ENCODE assay signal across 8 mouse cellular contexts in genomic region chr9:62435613-62436318, GRCm38 (mm10).
DNase-seq lines count a peak whose midpoint lies in the region; ATAC-seq and TF ChIP-seq lines count a peak whose summit lies in the region.

No protein-coding gene starts in this region.

- no peaks in the 10 kb centered on the region for H3K27me3 ChIP-seq in hindbrain, embryonic 14.5 days (ENCODE audit: control insufficient read depth, insufficient read depth, low read length)
- no peaks in the 10 kb centered on the region for H3K27me3 ChIP-seq in limb, embryonic 14.5 days (ENCODE audit: control insufficient read depth, insufficient read depth, low read length)
- no peaks in the 10 kb centered on the region for H3K27me3 ChIP-seq in midbrain, embryonic 14.5 days (ENCODE audit: control insufficient read depth, insufficient read depth, low read length)

- H3K36me3 ChIP-seq in hindbrain, embryonic 14.5 days (replicated peaks; ENCODE audit: control insufficient read depth, insufficient read depth): peaks cover 11% of the 10 kb centered on the region
- H3K36me3 ChIP-seq in limb, embryonic 14.5 days (ENCODE audit: control insufficient read depth, insufficient read depth, low read length): 0 out of 2 replicates have a peak, but pooled peaks cover 3% of the 10 kb centered on the region
- peaks cover 8% of the 10 kb centered on the region for H3K36me3 ChIP-seq in midbrain, embryonic 14.5 days (ENCODE audit: control insufficient read depth, insufficient read depth, low read length)

- peak; percentile 49 to 53 for DNase-seq in cerebellum, postnatal 25 days
- DNase-seq in cerebellum, adult 8-10 months: no peak
- peak; percentile 44 for DNase-seq in gastrocnemius, postnatal 10 days
- peak; percentile 55 for DNase-seq in hindbrain, embryonic 14.5 days (ENCODE audit: low spot score)
- DNase-seq in limb, embryonic 14.5 days (ENCODE audit: low spot score): peak; percentile 90
- peak; percentile 79 for DNase-seq in midbrain, embryonic 14.5 days

- H3K9me3 ChIP-seq in hindbrain, embryonic 14.5 days (ENCODE audit: control insufficient read depth, low read length): no peaks in the 10 kb centered on the region
- H3K9me3 ChIP-seq in limb, embryonic 14.5 days (ENCODE audit: control insufficient read depth, low read length): no peaks in the 10 kb centered on the region
- no peaks in the 10 kb centered on the region for H3K9me3 ChIP-seq in midbrain, embryonic 14.5 days (ENCODE audit: control insufficient read depth, low read length)

- peak overlapping the region; percentile 11; the same call in 1 of the 2 replicates for H3K4me3 ChIP-seq in brown adipose tissue, adult 24 weeks (ENCODE audit: insufficient read depth, low read depth, low read length)
- no peak overlapping the region for H3K4me3 ChIP-seq in hindbrain, embryonic 14.5 days (replicated peaks; ENCODE audit: low read length)
- no peak overlapping the region for H3K4me3 ChIP-seq in limb, embryonic 14.5 days (replicated peaks; ENCODE audit: low read length)
- no peak overlapping the region for H3K4me3 ChIP-seq in midbrain, embryonic 14.5 days (replicated peaks; ENCODE audit: low read depth, low read length)

- H3K4me1 ChIP-seq in brown adipose tissue, adult 24 weeks (ENCODE audit: control insufficient read depth, insufficient read depth, insufficient read length, low read length): peaks cover 25% of the 10 kb centered on the region
- H3K4me1 ChIP-seq in hindbrain, embryonic 14.5 days (replicated peaks; ENCODE audit: control insufficient read depth, insufficient read depth, low read length): peaks cover 22% of the 10 kb centered on the region
- H3K4me1 ChIP-seq in limb, embryonic 14.5 days (ENCODE audit: control insufficient read depth, insufficient read depth, low read length): peaks cover 20% of the 10 kb centered on the region
- H3K4me1 ChIP-seq in midbrain, embryonic 14.5 days (ENCODE audit: control insufficient read depth, insufficient read depth, low read length): peaks cover 19% of the 10 kb centered on the region

- TF ChIP-seq POLR2A in limb, embryonic 14.5 days (IDR thresholded peaks at IDR 0.05; ENCODE audit: borderline replicate concordance, extremely low read depth, insufficient read depth, insufficient read length): no peak

- 10% methylated on average over 12 of the region's 12 CpGs for WGBS in hindbrain, embryonic 14.5 days
- WGBS in limb, embryonic 14.5 days: 5% methylated on average over 12 of the region's 12 CpGs
- 5% methylated on average over 12 of the region's 12 CpGs for WGBS in midbrain, embryonic 14.5 days

- peak; percentile 73; the same call in 1 of the 2 replicates for ATAC-seq in hindbrain, embryonic 14.5 days (ENCODE audit: low FRiP score)
- peak; percentile 86 for ATAC-seq in limb, embryonic 14.5 days (ENCODE audit: low FRiP score, low read depth)
- peak; percentile 60; the same call in 1 of the 2 replicates for ATAC-seq in midbrain, embryonic 14.5 days (ENCODE audit: low FRiP score, low TSS enrichment)
- ATAC-seq in activated CD4-positive, CD25-positive, alpha-beta regulatory T cell, adult 4 months: no peak

- H3K9ac ChIP-seq in hindbrain, embryonic 14.5 days: no peak overlapping the region
- H3K9ac ChIP-seq in limb, embryonic 14.5 days (ENCODE audit: low read depth, low read length, severe bottlenecking): 0 out of 2 replicates have a peak overlapping the region, but pooled peaks have one; percentile 38
- H3K9ac ChIP-seq in midbrain, embryonic 14.5 days (replicated peaks; ENCODE audit: low read length): no peak overlapping the region

- peak overlapping the region; percentile 93 for H3K27ac ChIP-seq in brown adipose tissue, adult 24 weeks (replicated peaks; ENCODE audit: low read depth, low read length)
- peak overlapping the region; percentile 60 for H3K27ac ChIP-seq in hindbrain, embryonic 14.5 days
- peak overlapping the region; percentile 76 for H3K27ac ChIP-seq in limb, embryonic 14.5 days (replicated peaks; ENCODE audit: low read depth, low read length)
- peak overlapping the region; percentile 55 for H3K27ac ChIP-seq in midbrain, embryonic 14.5 days (replicated peaks; ENCODE audit: low read depth, low read length)

- H3K4me2 ChIP-seq in hindbrain, embryonic 14.5 days (replicated peaks): peak overlapping the region; percentile 24; the same call in 1 of the 2 replicates
- H3K4me2 ChIP-seq in limb, embryonic 14.5 days (replicated peaks; ENCODE audit: low read depth, low read length, severe bottlenecking): peak overlapping the region; percentile 35
- no peak overlapping the region for H3K4me2 ChIP-seq in midbrain, embryonic 14.5 days (ENCODE audit: low read length)
